Mouse (Mus musculus): Measurements from ENCODE around the gene Elovl5. TPM values are rescaled to one million over a fixed set of nuclear protein-coding genes. Genes with fewer than 3 reads are reported as not detected.

Gene Elovl5
- polyA plus RNA-seq, 1 experiment from 2014 or later = 63.8 TPM

DNA sequence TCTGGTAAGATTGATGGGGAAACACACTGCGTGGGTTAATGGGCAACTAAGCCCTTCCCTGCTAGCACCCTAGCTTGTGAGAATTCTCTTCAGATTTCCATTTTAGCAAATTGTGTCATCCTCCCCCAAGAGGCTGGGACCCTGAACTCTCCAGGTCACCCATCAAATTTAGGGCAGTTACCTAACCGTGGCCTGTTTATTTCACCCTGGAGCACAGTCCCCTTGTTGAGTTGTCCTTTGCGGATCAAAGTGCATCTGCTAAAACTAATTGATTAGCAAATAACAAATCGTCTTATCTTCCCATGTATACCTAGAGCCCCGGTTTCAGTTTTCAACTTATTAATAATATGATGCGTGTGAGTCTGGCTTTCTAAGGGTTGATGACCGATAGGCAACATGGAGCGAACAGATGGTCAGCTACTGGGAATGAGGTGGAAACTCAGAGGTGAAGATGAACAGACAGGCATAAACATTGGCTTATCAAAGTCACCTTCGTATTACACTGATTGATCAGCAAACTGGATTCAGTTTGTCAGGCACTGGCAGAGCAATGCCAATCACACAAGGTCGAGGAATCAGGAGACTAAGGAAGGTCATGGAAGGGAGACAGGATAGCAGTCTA is 113.8 kb downstream of the Elovl5 start:
- Histone ChIP-seq H3K9ac (no peak overlapping the region), H3K4me2 (no peak overlapping the region), H3K9me3 (no peaks in the 10 kb centered on the region), H3K27ac (no peak overlapping the region), H3K4me3 (replicated peaks) (no peak overlapping the region), H3K36me3 (no peaks in the 10 kb centered on the region), H3K4me1 (no peaks in the 10 kb centered on the region), H3K27me3 (replicated peaks) (no peaks in the 10 kb centered on the region)
- 81% methylated on average over 10 of the region's 10 CpGs for WGBS
- no peak for ATAC-seq (ENCODE audit: insufficient read depth, low FRiP score, low read depth)

DNA sequence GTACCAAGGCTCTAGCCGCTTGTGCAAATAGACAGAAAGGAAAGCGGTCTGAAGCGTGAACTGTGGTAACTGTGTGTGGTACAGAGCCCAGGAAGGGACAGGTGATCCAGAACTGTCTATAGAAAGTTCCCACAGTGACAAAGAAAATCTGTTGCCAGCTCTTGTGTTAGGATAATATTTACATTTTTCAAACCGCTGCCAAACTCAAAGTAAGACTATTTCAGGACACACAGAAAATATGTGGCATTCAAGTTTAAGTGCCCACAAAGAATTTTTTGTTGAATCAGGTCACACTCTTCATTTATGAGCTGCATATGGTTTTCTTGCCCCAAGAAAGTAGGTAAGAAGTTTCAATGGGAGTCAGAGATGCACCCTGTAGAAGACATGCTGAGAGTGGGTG is 115.8 kb downstream of the Elovl5 start:
- Histone ChIP-seq H3K4me1 (no peaks in the 10 kb centered on the region), H3K9me3 (no peaks in the 10 kb centered on the region), H3K27me3 (replicated peaks) (no peaks in the 10 kb centered on the region), H3K4me3 (replicated peaks) (no peak overlapping the region), H3K9ac (no peak overlapping the region), H3K4me2 (no peak overlapping the region), H3K27ac (no peak overlapping the region), H3K36me3 (no peaks in the 10 kb centered on the region)
- 67% methylated on average over 4 of the region's 4 CpGs for WGBS
- no peak for ATAC-seq (ENCODE audit: insufficient read depth, low FRiP score, low read depth)

Other genes starting within 250 kb of the Elovl5 start
- 15.8 and 17.3 TPM in 2 replicates for gene Gclc, start 162.8 kb upstream of the Elovl5 start, polyA plus RNA-seq (2015; fragmentation: Nextera tagmentation; extraction: Ambion mirVana)
- not detected in 2 replicates for gene Gcm1, start 134.6 kb downstream of the Elovl5 start, polyA plus RNA-seq (2015; fragmentation: Nextera tagmentation; extraction: Ambion mirVana)
- 44.1 and 46.1 TPM in 2 replicates for gene Fbxo9, start 191.7 kb downstream of the Elovl5 start, polyA plus RNA-seq (2015; fragmentation: Nextera tagmentation; extraction: Ambion mirVana)
- 20.8 and 25.9 TPM in 2 replicates for gene Ick, start 191.8 kb downstream of the Elovl5 start, polyA plus RNA-seq (2015; fragmentation: Nextera tagmentation; extraction: Ambion mirVana)

Measured in stomach, embryonic 15.5 days (tissue).